Mouse (Mus musculus) urinary bladder, postnatal 36 days (tissue): ENCODE data around the gene Cdc42bpg.

Source experiments
- DNase-seq, 2 experiments: peaks; one replicate each; pipeline ENCODE4 v3.0.0; 2022; ENCODE audit warnings: low spot score in 2 of 2, mixed read lengths in 1 of 2

Cdc42bpg gene

GRCm38 (mm10) chr19:6349215-6349983 lies 43.1 kb downstream of the Cdc42bpg start:
- DNase-seq = peak; percentile 52 to 63

- DNase-seq = no peak
Observed at GRCm38 (mm10) chr19:6351431-6352106, 45.3 kb downstream of the Cdc42bpg start.

GRCm38 (mm10) chr19:6352107-6352505 lies 45.9 kb downstream of the Cdc42bpg start:
- no peak for DNase-seq

GRCm38 (mm10) chr19:6354030-6354429 lies 47.8 kb downstream of the Cdc42bpg start:
- DNase-seq = no peak

GRCm38 (mm10) chr19:6361291-6361690 lies 55.0 kb downstream of the Cdc42bpg start:
- DNase-seq = no peak

GRCm38 (mm10) chr19:6363091-6363410 lies 56.8 kb downstream of the Cdc42bpg start:
- no peak for DNase-seq

GRCm38 (mm10) chr19:6363411-6364240 lies 57.4 kb downstream of the Cdc42bpg start, which contains the start of gene Sf1:
Gene Sf1, plus strand, starts transcription at chr19:6363690.
- DNase-seq = peak; percentile 99 to 100

- peak; percentile 86 to 90 for DNase-seq
Observed at GRCm38 (mm10) chr19:6364317-6364725, 58.1 kb downstream of the Cdc42bpg start.

GRCm38 (mm10) chr19:6364842-6365241 lies 58.6 kb downstream of the Cdc42bpg start:
- DNase-seq = no peak

- DNase-seq = no peak
Observed at GRCm38 (mm10) chr19:6370175-6370574, 63.9 kb downstream of the Cdc42bpg start.

GRCm38 (mm10) chr19:6372433-6372832 lies 66.2 kb downstream of the Cdc42bpg start:
- DNase-seq = no peak

GRCm38 (mm10) chr19:6373539-6374400 lies 67.5 kb downstream of the Cdc42bpg start:
- peak; percentile 47 to 79 for DNase-seq

- no peak for DNase-seq
Observed at GRCm38 (mm10) chr19:6374571-6374970, 68.3 kb downstream of the Cdc42bpg start.
